Mouse (Mus musculus): Measurements from ENCODE around the gene Notum.
A peak's percentile ranks its signal among the peaks of the same experiment; 100 is the strongest.

- TF ChIP-seq CTCF (IDR thresholded peaks at IDR 0.05; ENCODE audit: borderline replicate concordance, control insufficient read depth, extremely low read depth, insufficient read depth, low read length, poor library complexity) = peak; percentile 93
- no peak for TF ChIP-seq POLR2A (IDR thresholded peaks at IDR 0.05; ENCODE audit: control insufficient read depth, extremely low read depth, insufficient read depth, low read length, poor library complexity)
Observed at GRCm38 (mm10) chr11:120612763-120613162, 48.2 kb downstream of the Notum start.

Measured in thymus, adult 2 months (tissue).